Mouse (Mus musculus): ENCODE measurements around the gene Baiap2.

Baiap2 gene

GRCm38 (mm10) chr11:119981769-119982168 lies 39.2 kb downstream of the Baiap2 start:
- DNase-seq = no peak

- no peak for DNase-seq
Measured at GRCm38 (mm10) chr11:119982236-119982635, 39.7 kb downstream of the Baiap2 start.

DNA sequence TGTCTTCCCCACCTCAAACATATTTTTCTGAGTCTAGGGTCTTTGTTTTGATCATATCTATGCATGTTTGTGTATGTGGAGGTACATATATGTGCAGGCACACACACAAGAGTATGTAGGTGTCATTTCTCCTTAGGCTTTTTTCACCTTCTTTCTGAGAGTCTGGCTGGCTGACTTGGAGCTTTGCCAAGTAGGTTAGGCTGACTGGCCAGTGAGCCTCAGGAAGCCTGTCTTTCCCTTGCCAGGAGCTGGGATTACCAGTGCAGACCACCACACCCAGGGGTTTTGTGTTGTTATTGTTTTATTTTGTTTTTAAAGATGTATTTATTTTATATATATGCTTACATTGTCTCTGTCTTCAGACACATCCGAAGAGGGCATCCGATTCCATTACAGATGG lies 40.6 kb downstream of the Baiap2 start:
- no peak for DNase-seq

- DNase-seq = no peak
Measured at GRCm38 (mm10) chr11:119986751-119987425, 44.3 kb downstream of the Baiap2 start.

GRCm38 (mm10) chr11:119987876-119988275 lies 45.3 kb downstream of the Baiap2 start:
- no peak for DNase-seq

DNA sequence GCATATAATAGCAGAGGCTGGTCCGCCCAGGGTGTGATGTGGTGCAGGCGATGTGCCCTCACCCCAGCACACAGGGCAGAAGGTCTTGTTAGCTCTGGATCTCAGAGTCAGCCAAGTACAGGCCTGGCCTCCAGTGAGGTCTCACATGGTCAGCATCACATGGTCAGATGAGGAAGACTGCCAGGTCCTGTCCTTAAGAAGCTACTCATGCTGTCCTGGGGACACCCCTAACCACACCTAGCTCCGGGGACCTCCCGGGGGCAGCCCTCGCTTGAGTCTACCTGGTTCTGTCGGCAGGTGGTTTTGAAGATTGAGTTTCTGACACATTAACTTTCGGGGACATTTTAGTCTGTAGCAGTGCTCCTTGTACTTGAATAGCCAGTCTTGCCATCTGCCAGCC lies 45.8 kb downstream of the Baiap2 start:
- DNase-seq = peak; percentile 86 to 89

DNA sequence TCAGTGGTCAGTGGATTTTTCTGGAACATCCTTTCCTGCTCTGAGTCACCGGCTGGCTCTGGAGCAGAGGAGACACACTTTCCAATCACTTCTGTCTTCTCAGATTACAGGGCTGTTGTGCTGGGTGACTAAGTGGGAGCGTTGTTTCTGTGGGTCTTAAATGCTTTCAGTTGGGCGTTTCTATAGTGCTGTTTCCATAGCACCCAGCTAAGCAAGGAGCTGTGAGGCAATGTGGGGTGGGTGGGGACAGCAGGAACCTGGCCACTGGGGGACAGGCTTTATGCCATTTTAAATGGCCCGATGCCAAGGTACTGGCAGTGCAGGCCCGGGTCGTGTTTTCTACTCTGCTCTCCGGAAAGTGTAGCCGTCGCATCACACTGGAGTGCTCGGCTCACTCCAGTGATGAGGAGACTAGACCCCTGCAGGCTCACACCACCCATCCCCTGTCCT lies 46.6 kb downstream of the Baiap2 start:
- DNase-seq = no peak

GRCm38 (mm10) chr11:119990658-119991337 lies 48.2 kb downstream of the Baiap2 start:
- DNase-seq = no peak

DNA sequence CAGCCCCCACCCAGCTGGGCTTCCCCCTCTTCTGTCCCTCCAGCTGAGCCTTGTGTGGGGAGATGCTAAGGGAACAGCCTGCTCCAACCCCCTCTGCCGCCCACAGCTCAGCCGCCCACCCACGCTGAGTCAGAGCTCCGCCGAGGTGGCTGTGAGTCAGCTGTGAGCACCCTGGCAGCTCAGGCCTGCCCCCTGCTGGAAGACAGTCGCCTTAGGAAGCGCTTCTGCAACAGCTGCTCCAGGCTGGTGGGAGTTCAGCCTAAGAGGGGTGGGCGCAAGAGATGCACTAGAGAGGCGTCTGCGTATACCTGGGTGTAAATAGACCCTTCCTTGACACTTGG lies 48.7 kb downstream of the Baiap2 start:
- peak; percentile 73 to 84 for DNase-seq

- DNase-seq = no peak
Measured at GRCm38 (mm10) chr11:119997351-119997750, 54.8 kb downstream of the Baiap2 start.

GRCm38 (mm10) chr11:120002041-120002440 lies 59.5 kb downstream of the Baiap2 start:
- DNase-seq = no peak

GRCm38 (mm10) chr11:120002634-120003220 lies 60.2 kb downstream of the Baiap2 start:
- DNase-seq = no peak

- no peak for DNase-seq
Measured at GRCm38 (mm10) chr11:120005434-120006317, 63.1 kb downstream of the Baiap2 start.

GRCm38 (mm10) chr11:120007496-120008080 lies 65.0 kb downstream of the Baiap2 start:
- DNase-seq = peak; percentile 79 to 84

GRCm38 (mm10) chr11:120008501-120008900 lies 65.9 kb downstream of the Baiap2 start:
- DNase-seq = no peak

DNA sequence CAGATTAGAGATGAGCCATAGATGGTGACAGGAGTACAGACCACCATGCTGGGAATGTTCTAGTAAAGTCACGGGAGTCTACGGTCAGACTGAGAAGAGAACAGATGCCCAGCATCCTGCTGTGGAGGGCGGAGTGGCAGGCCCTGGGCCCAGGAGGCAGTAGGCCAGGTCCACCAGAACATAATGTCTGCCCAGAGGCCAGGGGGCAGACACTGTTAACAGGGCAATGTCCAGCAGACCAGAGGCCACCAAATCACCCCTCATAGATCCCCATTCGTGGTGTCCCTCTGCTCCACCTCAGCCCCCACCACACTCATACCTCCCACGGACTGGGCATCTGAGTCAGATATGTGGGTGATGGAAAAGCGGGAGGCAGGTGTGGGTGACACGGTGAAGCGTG lies 66.4 kb downstream of the Baiap2 start:
- DNase-seq = no peak

- no peak for DNase-seq
Measured at GRCm38 (mm10) chr11:120009937-120010336, 67.4 kb downstream of the Baiap2 start.

DNA sequence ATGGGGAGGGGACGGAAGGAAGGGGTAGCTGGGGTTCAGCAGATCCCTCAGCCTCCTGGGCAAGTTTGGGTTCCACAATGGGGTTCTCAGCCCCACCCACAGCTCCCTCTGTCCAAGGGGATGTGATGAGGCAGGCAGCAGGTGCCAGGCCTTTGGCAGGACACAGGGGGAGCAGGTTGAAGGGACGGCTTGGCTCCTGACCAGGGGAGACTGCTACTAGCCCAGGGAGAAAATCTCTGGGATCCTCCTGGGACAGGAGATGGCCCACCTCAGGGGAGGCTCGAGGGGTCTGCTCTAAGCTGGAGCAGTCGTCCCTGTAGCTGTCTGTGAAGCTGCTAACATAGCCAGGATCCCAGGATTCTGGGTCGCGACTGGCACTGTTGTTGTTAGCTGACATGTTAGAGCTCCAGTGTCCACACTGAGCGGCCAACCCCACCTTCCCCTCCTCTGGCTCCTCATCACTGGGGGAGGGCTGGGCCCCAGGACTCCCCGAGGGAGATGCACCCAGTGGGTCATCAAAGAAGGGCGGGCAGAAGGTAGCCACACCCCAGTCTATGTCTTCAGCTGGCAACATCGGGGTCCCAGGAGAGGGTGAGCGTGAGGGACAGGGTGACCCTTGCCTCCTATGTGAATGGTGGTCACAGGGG lies 68.7 kb downstream of the Baiap2 start:
- no peak for DNase-seq

GRCm38 (mm10) chr11:120011761-120012560 lies 69.4 kb downstream of the Baiap2 start:
- no peak for DNase-seq

DNA sequence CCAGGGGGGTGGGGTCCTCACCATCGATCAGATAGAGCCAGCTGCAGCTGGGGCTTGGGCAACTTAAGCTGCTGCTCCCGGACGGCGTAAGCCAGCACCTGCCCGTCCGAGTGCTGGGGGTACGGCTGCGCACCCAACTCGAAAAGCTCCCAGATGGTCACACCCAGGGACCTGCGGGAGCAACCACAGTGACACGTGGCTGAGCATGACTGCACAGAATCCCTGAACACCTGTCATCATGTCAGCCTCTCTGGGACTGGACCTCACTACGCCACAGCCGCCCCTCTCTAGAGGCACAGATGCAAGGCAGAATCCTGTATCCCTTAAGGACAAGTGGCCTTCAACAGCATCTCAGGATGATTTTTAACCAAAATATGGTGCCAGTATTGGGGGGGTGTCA lies 70.1 kb downstream of the Baiap2 start:
- no peak for DNase-seq

GRCm38 (mm10) chr11:120013174-120013711 lies 70.7 kb downstream of the Baiap2 start:
- peak; percentile 74 to 86 for DNase-seq

All from kidney, adult 8-10 months (tissue).